Mouse (Mus musculus): ENCODE data around the gene Fkbp2.

Fkbp2 gene

DNA sequence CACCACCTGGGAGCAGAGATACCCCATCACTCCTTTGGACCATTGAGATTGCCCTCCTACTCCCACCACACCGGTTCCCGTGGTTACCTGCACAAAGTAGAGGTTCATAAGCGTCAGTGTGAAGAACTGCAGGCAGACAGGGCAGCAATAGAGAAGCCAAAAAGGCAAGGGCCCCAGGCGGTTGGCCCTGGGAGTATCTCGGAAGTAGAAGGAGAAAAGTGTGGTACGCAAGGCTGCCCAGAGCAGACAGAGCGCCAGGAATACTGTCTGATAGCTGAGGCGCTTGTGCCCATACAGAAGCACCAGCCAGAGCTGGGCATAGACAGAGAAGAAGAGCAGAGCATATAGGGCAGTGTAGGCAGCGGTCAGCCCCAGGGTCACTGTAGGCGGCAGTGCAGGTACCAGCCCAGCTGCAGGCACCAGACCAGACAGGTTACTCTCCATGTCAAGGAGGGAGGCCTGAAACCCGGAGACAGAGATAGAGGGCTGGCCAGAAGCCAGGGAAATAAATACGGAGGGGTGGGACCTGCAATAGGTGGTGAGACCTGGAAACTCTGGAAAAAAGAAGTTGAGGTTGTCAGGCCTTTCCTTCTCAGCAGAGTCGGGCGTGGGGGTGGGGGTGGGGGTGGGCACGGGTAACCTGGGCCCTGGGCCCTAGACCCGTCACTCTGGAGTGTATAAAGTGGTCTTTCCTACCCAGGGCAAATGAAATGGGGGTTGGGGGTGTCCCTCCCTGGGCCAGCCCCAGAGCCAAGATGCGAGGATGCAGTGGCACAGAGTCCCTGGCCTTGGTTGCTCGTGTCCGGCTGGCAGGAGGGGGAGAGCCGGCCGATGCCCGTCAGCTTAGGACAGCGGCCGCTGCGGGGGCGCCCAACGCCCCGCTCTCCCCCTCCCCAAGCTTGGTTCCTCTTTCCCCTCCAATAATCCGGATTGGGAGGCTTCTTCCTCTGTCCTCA, 39.6 kb downstream of the Fkbp2 start:
- no peak for DNase-seq (ENCODE audit: low spot score)

DNA sequence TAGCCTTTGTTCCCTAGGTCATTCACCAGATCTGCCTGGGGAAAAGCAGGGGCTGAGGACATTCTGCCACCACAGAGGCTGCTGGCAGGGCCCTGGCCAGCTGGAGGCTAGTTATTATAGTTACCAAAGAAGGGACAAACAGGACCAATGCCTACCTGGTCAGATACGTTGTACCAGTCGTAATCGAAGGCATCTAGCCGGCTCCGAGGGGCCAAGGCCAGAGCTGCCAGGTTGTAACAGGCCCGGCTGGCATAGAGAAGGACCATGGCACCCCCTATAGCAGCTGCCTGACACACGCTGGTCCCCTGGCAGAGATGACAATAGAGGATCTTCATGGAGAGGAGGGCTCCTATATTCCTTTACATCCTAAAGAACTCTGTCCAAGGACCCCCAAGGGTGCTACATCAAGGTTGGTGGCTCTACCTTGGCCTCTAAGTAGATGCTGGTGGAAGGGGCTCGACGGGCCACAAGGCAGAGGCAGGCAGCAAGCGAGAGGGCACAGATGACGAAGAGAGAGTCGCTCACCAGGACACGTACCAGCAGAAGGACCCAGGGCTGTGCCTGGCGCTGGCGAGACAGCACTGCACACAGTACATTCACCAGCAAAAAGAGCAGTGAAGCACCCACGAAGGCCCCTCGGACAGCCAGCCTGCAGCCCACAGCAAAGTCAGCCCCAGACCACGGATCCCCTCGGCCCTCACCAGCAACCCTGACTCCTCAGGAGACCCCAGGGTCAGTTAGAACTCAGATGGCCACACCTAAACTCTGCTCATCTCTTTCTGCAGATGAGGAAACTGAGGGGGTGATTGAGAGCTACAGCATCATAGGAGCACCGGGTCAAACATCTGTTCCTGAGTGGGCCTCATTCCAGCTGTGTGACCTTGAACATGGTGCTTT, 40.9 kb downstream of the Fkbp2 start:
- no peak for DNase-seq (ENCODE audit: low spot score)

DNA sequence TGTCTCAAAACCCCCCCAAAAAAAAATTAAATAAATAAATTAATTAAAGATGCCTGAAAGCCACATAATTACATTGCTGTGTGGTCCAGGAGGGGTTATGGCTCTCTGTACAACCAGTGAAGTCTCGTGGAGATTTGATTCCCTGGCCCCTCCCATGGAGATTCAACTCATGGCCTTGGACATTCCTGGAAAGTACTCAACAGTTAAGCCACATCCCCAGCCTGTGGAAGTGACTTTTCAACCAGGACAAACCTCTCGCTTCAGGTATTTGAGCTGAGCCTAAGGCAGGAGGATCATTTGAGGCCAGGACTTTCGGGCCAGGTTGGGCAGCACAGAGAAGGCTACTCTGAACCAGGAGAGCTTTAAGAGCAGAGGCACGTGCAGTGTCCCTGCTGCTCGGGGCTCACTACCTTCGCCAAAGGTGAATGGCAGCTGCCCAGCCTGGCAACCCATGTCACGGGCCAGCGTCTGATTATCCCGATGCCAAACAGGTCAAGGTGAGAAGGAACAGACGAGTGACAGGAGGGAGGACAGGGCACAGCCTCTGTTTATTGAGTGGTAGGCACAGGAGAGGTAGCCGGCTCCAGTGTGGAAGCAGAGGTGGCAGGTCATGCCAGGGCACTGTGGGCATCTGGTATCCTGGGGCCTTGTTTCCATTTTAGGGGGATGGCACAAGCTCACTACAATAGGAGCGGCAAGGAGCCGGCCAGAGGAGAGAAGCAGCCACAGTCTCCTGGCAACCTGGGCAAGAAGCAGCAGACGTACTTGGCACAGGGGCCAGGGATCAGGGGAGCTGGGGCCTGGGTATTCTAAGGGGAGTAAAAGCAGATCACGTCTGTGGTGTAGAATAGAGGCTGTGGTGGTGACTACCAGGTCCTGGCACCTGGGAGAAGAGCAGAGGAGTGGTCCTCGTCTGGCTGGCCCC, 42.5 kb downstream of the Fkbp2 start:
- DNase-seq (ENCODE audit: low spot score), result no peak

DNA sequence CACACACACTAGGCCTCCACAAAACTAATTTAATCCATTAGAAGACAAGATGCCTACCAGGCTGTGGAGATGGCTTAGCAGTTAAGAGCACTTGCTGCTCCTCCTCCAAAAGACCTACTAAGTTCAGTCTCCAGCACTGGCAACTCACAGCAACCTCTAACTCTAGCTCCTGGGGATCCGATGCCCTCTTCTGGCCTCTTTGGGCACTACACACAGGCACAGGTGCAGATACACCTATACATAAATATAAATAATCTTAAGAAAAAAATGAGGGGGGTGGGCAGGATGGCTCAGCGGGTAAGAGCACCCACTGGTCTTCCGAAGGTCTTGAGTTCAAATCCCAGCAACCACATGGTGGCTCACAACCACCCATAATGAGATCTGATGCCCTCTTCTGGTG, 44.0 kb downstream of the Fkbp2 start:
- peak; percentile 38 for DNase-seq (ENCODE audit: low spot score)

DNA sequence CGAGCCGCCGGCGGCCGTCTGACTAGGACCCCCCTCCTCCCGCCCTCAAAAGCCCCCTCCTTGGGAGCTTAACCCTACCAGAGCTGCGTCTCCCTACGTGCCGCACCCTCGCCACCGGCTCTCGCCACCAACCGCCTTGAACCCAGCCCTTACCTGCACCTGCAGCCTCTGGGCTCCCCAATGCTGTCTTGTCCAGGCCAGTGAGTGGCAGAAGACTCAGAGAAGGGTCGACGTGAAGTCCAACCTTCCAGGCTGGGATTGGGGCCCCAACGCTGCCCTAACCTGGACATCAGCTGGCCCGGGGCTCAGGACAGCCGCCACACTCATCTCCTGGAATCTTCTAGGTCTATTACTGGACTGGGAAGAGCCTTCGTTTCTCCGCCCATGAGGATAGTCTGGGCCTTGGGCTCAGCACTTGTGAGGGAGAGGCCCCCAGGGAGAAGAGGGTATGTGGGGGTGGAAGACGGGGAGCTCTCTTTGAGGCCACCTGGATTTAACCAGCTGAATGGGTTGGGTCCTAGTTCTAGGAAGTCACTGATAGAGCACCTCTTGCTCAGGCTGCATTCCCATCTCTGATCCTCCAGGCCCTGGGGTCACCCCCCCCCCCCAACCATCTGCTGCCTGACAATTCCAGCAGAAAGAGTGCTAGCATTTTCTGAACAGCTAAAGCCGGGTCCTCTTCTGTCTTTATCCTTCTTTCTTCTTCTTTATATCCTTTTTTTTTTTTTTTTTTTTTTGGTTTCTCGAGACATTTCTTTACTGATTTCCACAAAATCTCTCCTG, 45.9 kb downstream of the Fkbp2 start, which contains the start of gene Kcnk4:
Gene Kcnk4, minus strand, starts transcription at position 321 of the 783 bp plus-strand sequence.
- no peak for DNase-seq (ENCODE audit: low spot score)

DNA sequence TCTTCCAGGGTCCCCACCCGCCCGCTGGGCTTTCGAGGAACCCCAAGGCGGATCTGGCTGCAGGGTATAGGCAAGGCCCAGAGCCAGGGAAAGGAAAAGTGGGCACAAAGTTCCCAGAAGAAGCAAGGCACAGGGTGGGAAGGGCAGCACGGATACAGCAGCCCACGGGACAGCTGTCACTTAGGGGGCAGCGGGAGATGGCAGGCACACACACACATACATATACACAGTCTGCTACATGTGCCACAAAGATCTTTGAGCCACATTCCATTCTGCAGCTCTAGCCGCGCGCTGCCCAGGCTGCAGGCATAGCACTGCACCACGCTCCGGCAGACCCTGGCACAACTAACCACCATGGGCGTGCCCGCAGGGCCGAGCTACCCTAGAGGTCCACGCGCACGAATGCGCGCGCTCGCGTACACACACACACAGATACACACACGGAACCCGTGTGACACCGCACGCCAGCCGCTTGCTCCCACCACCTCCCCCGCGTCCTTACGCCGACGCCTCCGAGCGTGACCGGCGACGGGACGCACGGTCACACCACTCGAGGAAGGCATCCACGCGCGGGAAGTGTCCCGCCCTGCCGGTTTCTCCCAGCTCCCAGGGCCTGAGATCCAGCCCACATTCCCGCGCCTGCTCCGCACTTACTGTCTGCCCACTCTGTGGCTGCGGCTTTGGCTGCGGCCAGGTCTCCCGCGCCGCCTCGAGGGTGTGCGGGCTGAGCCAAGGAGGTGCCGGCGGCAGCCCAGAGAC, 46.7 kb downstream of the Fkbp2 start:
- DNase-seq (ENCODE audit: low spot score), result no peak

DNA sequence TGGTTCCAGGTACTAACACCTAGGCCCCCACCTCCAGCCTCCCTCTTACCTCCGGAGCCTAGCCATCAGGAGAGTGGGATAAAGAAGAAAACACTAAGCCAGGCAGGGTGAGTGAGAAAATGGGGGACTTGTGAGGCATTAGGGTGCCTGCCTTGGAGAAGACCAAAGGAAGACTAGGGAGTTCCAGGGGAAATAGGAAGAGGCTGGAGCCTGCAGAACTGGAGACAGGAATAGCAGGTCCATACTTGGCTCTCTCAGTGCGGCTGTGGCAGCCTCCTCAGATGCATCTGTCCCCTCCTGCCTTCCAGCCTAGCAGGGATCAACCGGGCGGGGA, 47.2 kb downstream of the Fkbp2 start:
- no peak for DNase-seq (ENCODE audit: low spot score)

DNA sequence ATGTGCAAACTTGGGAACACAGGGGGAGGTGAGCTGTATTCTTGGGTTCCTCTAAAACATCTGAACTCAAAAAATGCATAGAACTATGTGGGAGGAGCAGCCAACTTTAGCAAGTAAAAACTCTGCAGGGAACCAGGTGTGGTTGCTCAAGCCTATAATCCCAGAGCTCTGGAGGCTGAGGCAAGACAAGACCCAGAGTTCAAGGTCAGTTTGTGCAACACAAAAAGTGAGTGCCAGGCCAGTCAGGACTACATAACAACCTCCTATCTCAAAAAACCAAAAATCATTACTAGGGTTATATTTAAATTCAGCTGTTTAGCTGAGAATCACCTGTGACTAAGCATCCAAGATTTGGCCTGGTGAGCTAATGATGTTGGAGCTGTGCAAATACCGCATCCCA, 48.3 kb downstream of the Fkbp2 start:
- no peak for DNase-seq (ENCODE audit: low spot score)

DNA sequence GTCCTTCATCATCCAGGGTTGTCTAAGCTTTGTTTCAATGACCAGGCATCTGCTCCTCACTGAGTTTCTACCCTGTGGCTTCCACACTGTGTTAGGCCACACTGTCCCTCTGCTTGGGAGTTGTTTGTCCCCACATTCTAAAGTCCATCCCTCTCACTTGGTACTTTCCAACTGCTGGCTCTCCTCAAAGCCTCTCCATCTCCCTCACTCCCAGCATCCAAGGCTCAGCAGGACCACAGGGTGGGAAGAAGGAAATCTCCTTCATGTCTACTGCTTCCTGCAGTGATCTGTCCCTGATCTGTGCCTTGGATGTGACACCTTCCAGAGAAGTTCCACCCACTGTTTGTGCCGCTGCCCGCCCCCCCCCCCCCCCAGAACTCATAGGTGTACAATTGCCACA, 49.3 kb downstream of the Fkbp2 start:
- DNase-seq (ENCODE audit: low spot score), result no peak

DNA sequence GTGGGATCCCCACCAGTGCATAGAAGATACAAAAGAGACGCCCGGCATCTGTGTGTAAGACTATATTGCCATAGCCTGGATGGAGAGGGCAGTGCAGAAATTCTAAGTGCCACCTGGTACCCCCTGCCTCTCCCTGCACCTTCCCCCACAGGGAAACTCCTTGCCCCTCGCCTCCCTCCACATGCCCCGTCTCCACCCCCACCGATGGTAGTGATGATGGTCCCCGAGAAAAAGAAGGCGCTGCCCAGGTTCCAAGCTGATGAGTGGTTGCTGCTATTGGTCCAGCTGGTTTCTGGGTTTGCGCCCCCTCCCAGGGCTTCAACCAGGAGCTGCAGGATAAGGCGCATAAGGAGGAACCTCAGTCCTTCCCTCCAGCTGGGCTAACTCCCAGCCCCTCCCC, 52.2 kb downstream of the Fkbp2 start:
- no peak for DNase-seq (ENCODE audit: low spot score)

All from T-cell, adult 2 months (primary cell).